Mouse (Mus musculus): ENCODE data around the gene Txndc5.

Txndc5 gene

GRCm38 (mm10) chr13:38451446-38451845 lies 77.2 kb downstream of the Txndc5 start:
- DNase-seq (ENCODE audit: low spot score in 2 of 2): no peak
